Mouse (Mus musculus) liver, postnatal 0 days (tissue): ENCODE data around the gene Spint5. TPM values are rescaled to one million over a fixed set of nuclear protein-coding genes. Genes with fewer than 3 reads are reported as not detected.

Experiments used
- ATAC-seq: fragments of 200-750 bp; cut with Nextera tagmentation; 2 replicates; pipeline ENCODE4 v1.8.0; 2017; ENCODE audit warnings: mild to moderate bottlenecking, moderate library complexity
- DNase-seq: peaks from one replicate; pipeline ENCODE4 v3.0.0-alpha.2; 2016
- H3K27ac ChIP-seq: fragments of 300-500 bp; sonication (generic); 2 replicates; pipeline ENCODE4 v1.5.1; 2014; ENCODE audit warnings: antibody characterized with exemption, moderate library complexity, mild to moderate bottlenecking, low read depth
- H3K27me3 ChIP-seq: fragments of 300-500 bp; sonication (generic); 2 replicates; pipeline ENCODE4 v1.6.1; 2014; ENCODE audit warnings: low read length, control low read depth, mixed read lengths; ENCODE audit not compliant: insufficient read depth
- H3K36me3 ChIP-seq: fragments of 300-500 bp; sonication (generic); replicated peaks from 2 replicates; pipeline ENCODE4 v1.6.1; 2014; ENCODE audit warnings: mild to moderate bottlenecking, control low read depth, low read length, moderate library complexity, mixed read lengths; ENCODE audit not compliant: insufficient read depth
- H3K4me1 ChIP-seq: fragments of 300-500 bp; sonication (generic); 2 replicates; pipeline ENCODE4 v1.6.1; 2014; ENCODE audit warnings: antibody characterized with exemption, mild to moderate bottlenecking, control low read depth; ENCODE audit not compliant: insufficient read depth
- H3K4me2 ChIP-seq: fragments of 300-500 bp; sonication (generic); 2 replicates; pipeline ENCODE4 v1.6.1; 2014; ENCODE audit warnings: low read depth, mild to moderate bottlenecking, low read length, moderate library complexity, mixed read lengths
- H3K4me3 ChIP-seq: fragments of 300-500 bp; sonication (generic); 2 replicates; pipeline ENCODE4 v1.5.1; 2014; ENCODE audit warnings: low read depth, low read length
- H3K9ac ChIP-seq: fragments of 300-500 bp; sonication (generic); replicated peaks from 2 replicates; pipeline ENCODE4 v1.6.1; 2014; ENCODE audit warnings: mild to moderate bottlenecking, moderate library complexity
- H3K9me3 ChIP-seq: fragments of 300-500 bp; sonication (generic); 2 replicates; pipeline ENCODE4 v1.6.1; 2016; ENCODE audit warnings: mild to moderate bottlenecking, control low read depth, low read length, mixed read lengths
- CTCF ChIP-seq: sonication (generic); IDR thresholded peaks from 2 replicates; pipeline ENCODE4 v1.5.1; 2016; ENCODE audit warnings: antibody characterized with exemption, low read depth
- EP300 ChIP-seq: IDR thresholded peaks from 2 replicates; pipeline ENCODE4 v1.6.1; 2016; ENCODE audit warnings: antibody characterized with exemption, low read depth, mild to moderate bottlenecking
- WGBS: fragments of 180-500 bp; shearing (Covaris S2); extraction: QIAGEN DNeasy Blood & Tissue Kit; methylation state at CpG from one replicate; pipeline ENCODE4 v1.1.7; 2014; ENCODE audit not compliant: insufficient replicate concordance; 5-methylcytosine and 5-hydroxymethylcytosine counted together
- polyA plus RNA-seq: library from polyadenylated mRNA; unstranded; fragments of >200 nt; fragmentation: Nextera tagmentation; extraction: Ambion mirVana; gene quantifications from 2 replicates; pipeline ENCODE4 v1.2.1, GENCODE M21; 2015

Gene Spint5
- polyA plus RNA-seq, 1 experiment from 2014 or later: not detected

DNA sequence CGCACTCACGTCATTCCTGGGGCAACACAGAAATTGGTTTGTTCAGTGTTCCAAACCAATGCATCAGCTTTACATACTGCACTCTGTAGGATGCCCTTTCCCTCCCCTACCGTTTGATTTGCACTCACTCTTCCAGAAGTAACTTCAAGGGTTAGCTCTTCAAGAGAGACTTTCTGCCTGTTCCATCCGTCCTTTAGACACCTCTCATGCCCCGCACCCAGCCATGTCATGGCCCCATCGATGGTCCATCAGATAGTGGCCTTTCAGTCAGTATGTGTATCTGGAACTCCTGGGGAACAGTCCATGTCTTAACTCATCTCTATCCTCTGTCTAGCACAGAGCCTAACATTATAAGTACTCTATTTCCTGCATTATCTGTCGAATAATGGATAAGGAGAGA lies 47.5 kb downstream of the Spint5 start:
- H3K4me3 ChIP-seq: no peak overlapping the region
- H3K9ac ChIP-seq: no peak overlapping the region
- no peak for ATAC-seq
- peak overlapping the region; percentile 2; the same call in 1 of the 2 replicates for H3K4me2 ChIP-seq
- no peak for DNase-seq
- peaks cover 47% of the 10 kb centered on the region for H3K4me1 ChIP-seq
- H3K9me3 ChIP-seq: no peaks in the 10 kb centered on the region
- no peaks in the 10 kb centered on the region for H3K27me3 ChIP-seq
- H3K27ac ChIP-seq: peak overlapping the region; percentile 73
- peaks cover 78% of the 10 kb centered on the region for H3K36me3 ChIP-seq
- TF ChIP-seq EP300: no peak
- no peak for TF ChIP-seq CTCF
- WGBS: 79% methylated on average over 7 of the region's 7 CpGs

GRCm38 (mm10) chr2:164765841-164766240 lies 50.7 kb downstream of the Spint5 start:
- no peak overlapping the region for H3K4me2 ChIP-seq
- no peaks in the 10 kb centered on the region for H3K27me3 ChIP-seq
- TF ChIP-seq EP300 (no peak), CTCF (no peak)
- H3K4me3 ChIP-seq: no peak overlapping the region
- peaks cover 58% of the 10 kb centered on the region for H3K36me3 ChIP-seq
- H3K9me3 ChIP-seq: no peaks in the 10 kb centered on the region
- DNase-seq (no peak), ATAC-seq (no peak)
- 83% methylated on average over 3 of the region's 3 CpGs for WGBS
- 0 out of 2 replicates have a peak overlapping the region, but pooled peaks have one; percentile 12 for H3K27ac ChIP-seq
- peaks cover 30% of the 10 kb centered on the region for H3K4me1 ChIP-seq
- no peak overlapping the region for H3K9ac ChIP-seq

Other genes with a start within 250 kb of the Spint5 start
- not detected in 2 replicates for gene Trp53tg5, start 241.6 kb upstream of the Spint5 start, polyA plus RNA-seq
- 2.7 TPM in 2 replicates for gene Dbndd2, start 229.2 kb upstream of the Spint5 start, polyA plus RNA-seq
- 24.3 and 25.1 TPM in 2 replicates for gene Pigt, start 217.8 kb upstream of the Spint5 start, polyA plus RNA-seq
- gene Wfdc2, start 152.9 kb upstream of the Spint5 start, polyA plus RNA-seq: 3.0 and 3.3 TPM in 2 replicates
- not detected in 2 replicates for gene Spint3, start 141.8 kb upstream of the Spint5 start, polyA plus RNA-seq
- gene Wfdc6a, start 129.9 kb upstream of the Spint5 start, polyA plus RNA-seq: not detected in 2 replicates
- gene Eppin, start 121.7 kb upstream of the Spint5 start, polyA plus RNA-seq: not detected in 2 replicates
- gene Wfdc6b, start 101.8 kb upstream of the Spint5 start, polyA plus RNA-seq: not detected in 2 replicates
- gene Wfdc8, start 101.7 kb upstream of the Spint5 start, polyA plus RNA-seq: not detected in 2 replicates
- not detected in 2 replicates for gene Wfdc16, start 76.5 kb upstream of the Spint5 start, polyA plus RNA-seq
- gene Wfdc10, start 59.3 kb upstream of the Spint5 start, polyA plus RNA-seq: not detected in 2 replicates
- not detected in 2 replicates for gene Wfdc9, start 58.7 kb upstream of the Spint5 start, polyA plus RNA-seq
- not detected in 2 replicates for gene Wfdc11, start 41.2 kb upstream of the Spint5 start, polyA plus RNA-seq
- not detected in 2 replicates for gene Wfdc13, start 30.2 kb upstream of the Spint5 start, polyA plus RNA-seq
- gene Spint4, start 16.8 kb upstream of the Spint5 start, polyA plus RNA-seq: not detected in 2 replicates
- 2.0 and 2.5 TPM in 2 replicates for gene Wfdc3, start 30.6 kb downstream of the Spint5 start, polyA plus RNA-seq
- 33.7 and 34.2 TPM in 2 replicates for gene Dnttip1, start 30.7 kb downstream of the Spint5 start, polyA plus RNA-seq
- gene Ube2c, start 54.6 kb downstream of the Spint5 start, polyA plus RNA-seq: 243 and 277 TPM in 2 replicates
- 6.5 and 127 TPM in 2 replicates for gene Tnnc2, start 64.7 kb downstream of the Spint5 start, polyA plus RNA-seq
- 6.1 and 7.4 TPM in 2 replicates for gene Snx21, start 70.5 kb downstream of the Spint5 start, polyA plus RNA-seq
- 23.1 and 25.0 TPM in 2 replicates for gene Acot8, start 89.6 kb downstream of the Spint5 start, polyA plus RNA-seq
- 2.0 and 2.2 TPM in 2 replicates for gene Zswim3, start 89.8 kb downstream of the Spint5 start, polyA plus RNA-seq
- 3.1 TPM in 2 replicates for gene Zswim1, start 107.4 kb downstream of the Spint5 start, polyA plus RNA-seq
- gene Spata25, start 113.2 kb downstream of the Spint5 start, polyA plus RNA-seq: not detected in 2 replicates
- gene Ctsa, start 117.6 kb downstream of the Spint5 start, polyA plus RNA-seq: 101 and 109 TPM in 2 replicates
- 2.5 and 3.1 TPM in 2 replicates for gene Neurl2, start 118.2 kb downstream of the Spint5 start, polyA plus RNA-seq
- 33.4 and 35.3 TPM in 2 replicates for gene Pltp, start 142.4 kb downstream of the Spint5 start, polyA plus RNA-seq
- gene Pcif1, start 164.0 kb downstream of the Spint5 start, polyA plus RNA-seq: 38.4 and 38.6 TPM in 2 replicates
- gene Zfp335, start 196.5 kb downstream of the Spint5 start, polyA plus RNA-seq: 2.1 and 2.5 TPM in 2 replicates
- 15.8 and 17.2 TPM in 2 replicates for gene Mmp9, start 225.5 kb downstream of the Spint5 start, polyA plus RNA-seq
- gene Slc12a5, start 245.5 kb downstream of the Spint5 start, polyA plus RNA-seq: 0.39 and 0.60 TPM in 2 replicates